Mouse (Mus musculus) small intestine, adult 2 months (tissue): ENCODE results near the gene Arhgap1. TPM values are rescaled to one million over a fixed set of nuclear protein-coding genes. Genes with fewer than 3 reads are reported as not detected.

Source experiments
- H3K27ac ChIP-seq: fragments of 200-500 bp; 2 replicates; pipeline ENCODE4 v1.5.1; 2012; ENCODE audit warnings: low read depth, low read length, control low read depth, inconsistent platforms; ENCODE audit not compliant: insufficient read depth
- H3K27me3 ChIP-seq: fragments of 200-500 bp; 2 replicates; pipeline ENCODE4 v1.6.1; 2012; ENCODE audit warnings: mild to moderate bottlenecking, moderate library complexity, low read length, inconsistent platforms; ENCODE audit not compliant: control insufficient read depth, insufficient read depth
- H3K36me3 ChIP-seq: fragments of 200-500 bp; 2 replicates; pipeline ENCODE4 v1.6.1; 2012; ENCODE audit warnings: mild to moderate bottlenecking, low read length, control low read depth, inconsistent platforms; ENCODE audit not compliant: control insufficient read depth, insufficient read depth
- H3K4me1 ChIP-seq: fragments of 200-500 bp; 2 replicates; pipeline ENCODE4 v1.6.1; 2012; ENCODE audit warnings: low read length, inconsistent platforms, mixed read lengths; ENCODE audit not compliant: control insufficient read depth, insufficient read depth, insufficient read length
- H3K4me3 ChIP-seq: fragments of 200-500 bp; 2 replicates; pipeline ENCODE4 v1.5.1; 2012; ENCODE audit warnings: low read depth, mild to moderate bottlenecking, control low read depth, inconsistent platforms, low read length, moderate library complexity
- CTCF ChIP-seq: fragments of 200-500 bp; IDR thresholded peaks from 2 replicates; pipeline ENCODE4 v1.5.1; 2012; ENCODE audit warnings: low read depth, mild to moderate bottlenecking, control low read depth, inconsistent platforms, low read length, moderate library complexity, mixed read lengths; ENCODE audit not compliant: insufficient replicate concordance, insufficient read length; ENCODE audit errors: extremely low read depth
- POLR2A ChIP-seq: fragments of 200-500 bp; IDR thresholded peaks from 2 replicates; pipeline ENCODE4 v1.6.1; 2012; ENCODE audit warnings: low read depth, mild to moderate bottlenecking, control low read depth, inconsistent platforms, low read length, moderate library complexity
- WGBS: fragments of 180-500 bp; shearing (Covaris S2); methylation state at CpG from one replicate; pipeline ENCODE4 v1.1.7; 2018; 5-methylcytosine and 5-hydroxymethylcytosine counted together
- polyA plus RNA-seq: library from polyadenylated mRNA; depleted of rRNA; stranded (reverse); fragments of >200 nt; gene quantifications from 2 replicates; pipeline ENCODE4 v1.2.3, GENCODE M21; 2012; rRNA removed

Arhgap1 gene
- polyA plus RNA-seq, 1 experiment: 99.2 TPM

- no peak for TF ChIP-seq POLR2A
- no peak for TF ChIP-seq CTCF
- H3K27ac ChIP-seq: no peak overlapping the region
- 93% methylated on average over 6 of the region's 6 CpGs for WGBS
- H3K36me3 ChIP-seq: peaks cover 2% of the 10 kb centered on the region; the same call in 1 of the 2 replicates
- H3K4me1 ChIP-seq: peaks cover 5% of the 10 kb centered on the region
- H3K4me3 ChIP-seq: no peak overlapping the region
- H3K27me3 ChIP-seq: no peaks in the 10 kb centered on the region
These were observed 58.7 kb downstream of the Arhgap1 start for GRCm38 (mm10) chr2:91708361-91708760.

GRCm38 (mm10) chr2:91710272-91711234 is 60.9 kb downstream of the Arhgap1 start, which contains the start of the genes Atg13 and Harbi1:
Gene Atg13 (minus strand): TSS chr2:91710576.
Gene Harbi1 (plus strand): TSS chr2:91710852.
- no peaks in the 10 kb centered on the region for H3K27me3 ChIP-seq
- peak within 1 kb of the TSS; percentile 69 for H3K27ac ChIP-seq
- WGBS: under 1% methylated on average over 66 of the region's 66 CpGs
- peaks cover 5% of the 10 kb centered on the region for H3K4me1 ChIP-seq
- peak within 1 kb of the TSS; percentile 90 for H3K4me3 ChIP-seq
- TF ChIP-seq POLR2A: peak; percentile 76
- TF ChIP-seq CTCF: no peak
- peaks cover 2% of the 10 kb centered on the region; the same call in 1 of the 2 replicates for H3K36me3 ChIP-seq

GRCm38 (mm10) chr2:91711256-91711925 is 61.7 kb downstream of the Arhgap1 start:
- Histone ChIP-seq H3K4me1 (peaks cover 5% of the 10 kb centered on the region), H3K27me3 (no peaks in the 10 kb centered on the region), H3K27ac (peak overlapping the region; percentile 69), H3K36me3 (peaks cover 3% of the 10 kb centered on the region; the same call in 1 of the 2 replicates), H3K4me3 (peak overlapping the region; percentile 65)
- TF ChIP-seq CTCF (no peak), POLR2A (no peak)
- WGBS: 3% methylated on average over 8 of the region's 8 CpGs

- TF ChIP-seq CTCF (no peak), POLR2A (no peak)
- Histone ChIP-seq H3K4me3 (no peak overlapping the region), H3K27me3 (no peaks in the 10 kb centered on the region), H3K27ac (no peak overlapping the region), H3K36me3 (peaks cover 5% of the 10 kb centered on the region), H3K4me1 (peaks cover 3% of the 10 kb centered on the region; the same call in 1 of the 2 replicates)
- WGBS: 97% methylated on average over 1 of the region's 1 CpGs
These were observed 65.3 kb downstream of the Arhgap1 start for GRCm38 (mm10) chr2:91714921-91715320.

GRCm38 (mm10) chr2:91718276-91718675 is 68.6 kb downstream of the Arhgap1 start:
- Histone ChIP-seq H3K4me1 (no peaks in the 10 kb centered on the region; the same call in 1 of the 2 replicates), H3K36me3 (peaks cover 10% of the 10 kb centered on the region), H3K4me3 (no peak overlapping the region; the same call in 1 of the 2 replicates), H3K27ac (peak overlapping the region; percentile 83), H3K27me3 (no peaks in the 10 kb centered on the region)
- TF ChIP-seq POLR2A: no peak
- no peak for TF ChIP-seq CTCF
- 26% methylated on average over 6 of the region's 6 CpGs for WGBS

Other genes starting within 250 kb of the Arhgap1 start
- gene 1110051M20Rik, start 205.2 kb upstream of the Arhgap1 start, polyA plus RNA-seq: 2.5 and 3.9 TPM in 2 replicates
- gene Lrp4, start 192.3 kb upstream of the Arhgap1 start, polyA plus RNA-seq: 6.4 and 12.0 TPM in 2 replicates
- gene Ckap5, start 123.1 kb upstream of the Arhgap1 start, polyA plus RNA-seq: 1.1 and 2.7 TPM in 2 replicates
- 0.20 and 0.79 TPM in 2 replicates for gene F2, start 13.4 kb upstream of the Arhgap1 start, polyA plus RNA-seq
- gene Zfp408, start 69 bp upstream of the Arhgap1 start, polyA plus RNA-seq: 6.2 and 11.0 TPM in 2 replicates
- 10.0 and 26.0 TPM in 2 replicates for gene Atg13, start 60.7 kb downstream of the Arhgap1 start, polyA plus RNA-seq
- 1.5 and 1.9 TPM in 2 replicates for gene Harbi1, start 61.0 kb downstream of the Arhgap1 start, polyA plus RNA-seq
- 9.9 and 20.7 TPM in 2 replicates for gene Ambra1, start 80.3 kb downstream of the Arhgap1 start, polyA plus RNA-seq